Mouse (Mus musculus) WW6 (cell line): Measurements from ENCODE around the gene Mast4.
"Not testable (repeated sequence)": the region's sequence is repeated elsewhere in the genome, so short reads cannot be mapped to it uniquely, and the experiment has no call there.

Experiments
- DNase-seq: peaks from one replicate; pipeline ENCODE4 v3.0.0-alpha.2; 2013; ENCODE audit warnings: low read depth, low spot score

Gene Mast4

DNA sequence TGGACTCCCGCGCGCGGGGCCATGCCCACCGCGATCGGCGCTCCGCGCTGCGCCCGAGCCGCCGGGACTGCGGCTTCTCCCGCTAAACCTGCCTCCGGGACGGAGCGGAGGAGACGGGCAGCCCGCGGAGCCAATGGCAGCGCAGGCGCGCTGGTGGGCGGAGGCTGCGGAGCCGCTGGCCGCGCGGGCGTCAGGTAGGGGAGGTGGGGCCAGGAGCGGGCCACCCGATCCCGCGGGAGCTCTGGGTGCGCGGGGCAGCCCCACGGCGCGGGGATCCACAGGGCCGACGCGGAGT lies at the start of gene Mast4:
TSS of gene Mast4 (minus strand) at position 106 of the 295 bp plus-strand sequence.
- DNase-seq: peak; percentile 61

DNA sequence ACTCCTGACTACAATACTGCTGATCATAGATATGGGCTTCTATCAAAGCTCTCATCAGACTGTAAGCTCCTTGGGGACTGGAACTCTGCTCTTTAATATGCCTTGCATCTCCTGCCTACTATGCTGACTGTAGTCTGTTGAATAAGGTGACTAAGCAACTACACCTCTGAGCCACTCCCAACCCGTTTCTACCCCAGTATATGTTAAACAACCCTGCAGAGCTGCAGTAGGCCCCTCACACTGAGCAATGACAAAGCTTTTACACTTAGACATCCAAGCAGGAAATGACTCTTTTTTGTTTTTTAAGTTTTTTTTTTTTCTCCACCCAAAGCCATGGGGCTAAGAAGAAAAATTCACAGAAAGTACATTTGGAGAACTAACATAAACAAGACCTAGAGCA lies 40.2 kb upstream of the Mast4 start:
- DNase-seq: no peak

DNA sequence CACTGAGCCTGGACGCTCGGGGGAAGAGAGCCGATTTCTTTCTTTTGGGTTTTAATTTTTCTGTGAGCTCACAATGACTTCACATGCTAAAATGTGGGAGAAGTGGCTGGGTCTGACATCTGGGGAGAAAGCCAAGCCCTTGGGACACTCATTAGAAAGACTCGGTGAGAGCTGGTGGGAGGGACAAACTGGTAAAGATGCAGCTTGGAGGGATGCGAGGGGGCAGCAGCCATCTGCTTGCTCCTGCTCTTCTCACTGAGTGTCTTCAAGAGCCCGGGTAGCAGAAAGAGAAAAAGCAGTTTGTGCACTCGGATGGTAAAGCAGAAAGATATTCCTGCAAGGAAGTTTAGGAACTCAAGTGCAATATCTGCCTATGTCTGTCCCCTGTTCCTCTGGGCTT lies 34.9 kb upstream of the Mast4 start:
- no peak for DNase-seq

DNA sequence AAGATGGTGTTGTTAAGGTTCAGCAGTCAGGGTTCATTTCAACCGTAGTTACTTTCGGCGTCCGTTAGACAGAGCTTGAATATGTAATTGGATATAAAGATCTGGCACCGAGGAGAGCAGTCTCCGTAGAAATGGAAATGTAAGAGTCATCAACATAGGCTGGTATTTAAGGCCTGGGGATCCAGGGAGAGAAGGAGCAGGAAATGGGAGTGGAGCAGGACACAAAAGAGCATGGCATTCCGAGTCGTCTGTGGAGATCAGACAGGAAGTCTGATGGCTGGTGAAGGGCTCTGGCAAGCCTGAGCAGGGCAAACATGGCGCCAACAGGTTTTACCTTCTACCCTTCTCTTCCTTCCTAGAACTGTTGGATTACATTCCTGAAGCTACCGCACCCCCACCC lies 28.9 kb upstream of the Mast4 start:
- no peak for DNase-seq

DNA sequence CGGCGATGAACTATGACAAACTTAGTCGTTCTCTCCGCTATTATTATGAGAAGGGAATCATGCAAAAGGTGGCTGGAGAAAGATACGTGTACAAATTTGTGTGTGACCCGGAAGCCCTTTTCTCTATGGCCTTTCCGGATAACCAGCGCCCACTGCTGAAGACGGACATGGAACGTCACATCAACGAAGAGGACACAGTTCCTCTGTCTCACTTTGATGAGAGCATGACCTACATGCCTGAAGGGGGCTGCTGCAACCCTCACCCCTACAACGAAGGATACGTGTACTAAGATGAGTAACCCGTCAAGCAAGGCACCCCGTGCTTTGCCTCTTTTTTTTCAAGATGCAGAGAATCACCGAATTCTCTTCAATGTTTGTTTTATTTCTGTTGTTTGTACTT lies 23.1 kb upstream of the Mast4 start:
- not testable (repeated sequence) for DNase-seq

DNA sequence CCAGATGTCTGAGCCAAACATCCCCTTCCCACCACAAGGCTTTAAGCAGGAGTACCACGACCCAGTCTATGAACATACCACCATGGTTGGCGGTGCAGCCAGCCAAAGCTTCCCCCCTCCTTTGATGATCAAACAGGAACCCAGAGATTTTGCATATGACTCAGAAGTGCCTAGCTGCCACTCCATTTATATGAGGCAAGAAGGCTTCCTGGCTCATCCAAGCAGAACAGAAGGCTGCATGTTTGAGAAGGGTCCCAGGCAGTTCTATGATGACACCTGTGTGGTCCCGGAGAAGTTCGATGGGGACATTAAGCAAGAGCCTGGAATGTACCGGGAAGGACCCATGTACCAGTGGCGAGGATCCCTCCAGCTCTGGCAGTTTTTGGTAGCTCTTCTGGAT lies 22.6 kb upstream of the Mast4 start:
- DNase-seq: not testable (repeated sequence)

DNA sequence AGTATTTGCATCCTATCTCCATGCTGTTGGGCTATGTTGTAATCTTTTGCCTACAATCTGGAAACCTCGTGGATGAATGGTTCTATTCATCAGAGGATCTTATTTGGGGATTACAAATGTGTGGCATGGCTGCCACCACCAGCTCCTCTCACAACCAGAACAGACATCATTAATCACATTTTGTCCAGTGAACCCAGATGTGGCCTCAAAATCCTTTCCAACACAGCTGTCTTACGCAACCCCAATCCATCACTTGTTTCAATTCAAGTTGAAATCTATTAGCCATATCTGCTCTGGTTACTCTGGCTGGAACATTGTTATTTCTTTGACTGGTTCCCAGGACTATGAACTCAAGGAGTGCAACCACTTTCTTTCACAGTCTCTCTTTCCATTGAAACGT lies 20.4 kb upstream of the Mast4 start:
- DNase-seq: no peak

DNA sequence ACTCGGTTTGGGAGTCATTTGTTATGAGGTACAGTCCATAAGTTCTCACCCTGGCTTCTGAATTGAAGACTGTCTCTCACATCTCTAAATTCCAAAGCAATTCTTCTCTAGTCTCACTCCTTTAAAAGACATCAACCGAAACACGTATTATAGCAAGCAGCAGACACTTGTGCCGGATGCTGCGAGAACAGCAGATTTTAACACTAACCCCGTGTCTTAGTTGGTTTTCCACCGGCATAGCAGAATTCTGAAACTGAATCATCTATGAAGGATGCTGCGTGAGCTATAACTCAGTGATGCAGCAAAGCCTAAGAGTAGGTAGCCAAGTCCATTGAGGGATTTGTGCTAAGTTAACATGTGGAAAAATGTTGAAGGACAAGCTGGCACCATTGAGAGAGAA lies 10.5 kb upstream of the Mast4 start:
- no peak for DNase-seq

DNA sequence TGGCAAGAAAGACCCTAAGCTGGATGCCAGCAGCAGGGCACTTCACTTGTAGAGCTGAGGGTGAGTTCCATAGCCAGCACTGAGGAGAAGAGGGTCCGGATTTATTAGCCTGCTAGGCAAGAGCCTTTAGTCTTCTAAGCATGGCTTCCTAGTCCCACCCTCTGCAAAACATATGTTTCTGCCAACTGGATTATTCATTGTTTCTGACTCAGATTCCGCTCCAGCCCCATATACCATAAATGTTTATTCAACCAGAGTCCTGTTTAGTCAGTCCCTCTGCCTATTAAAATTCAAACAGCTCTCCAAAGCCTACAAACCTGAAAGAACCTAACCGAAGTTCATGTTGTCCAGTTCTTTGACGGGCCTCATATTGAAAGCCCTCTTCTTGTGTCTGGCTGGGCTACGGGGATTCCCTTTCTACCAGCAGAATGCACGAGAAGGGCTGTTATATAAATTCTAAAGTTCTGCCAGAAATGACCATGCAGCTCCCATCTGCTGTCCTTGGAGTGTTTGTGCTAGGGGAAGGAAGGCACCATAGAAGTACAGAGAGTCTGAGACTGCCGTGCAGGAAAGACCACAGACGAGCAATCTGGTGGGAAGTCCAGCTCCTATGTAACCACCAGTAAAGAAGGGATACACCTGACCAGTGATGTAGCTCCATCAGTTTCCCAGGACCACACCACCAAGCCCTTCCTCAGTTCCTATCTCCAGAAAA lies 9.9 kb upstream of the Mast4 start:
- no peak for DNase-seq

DNA sequence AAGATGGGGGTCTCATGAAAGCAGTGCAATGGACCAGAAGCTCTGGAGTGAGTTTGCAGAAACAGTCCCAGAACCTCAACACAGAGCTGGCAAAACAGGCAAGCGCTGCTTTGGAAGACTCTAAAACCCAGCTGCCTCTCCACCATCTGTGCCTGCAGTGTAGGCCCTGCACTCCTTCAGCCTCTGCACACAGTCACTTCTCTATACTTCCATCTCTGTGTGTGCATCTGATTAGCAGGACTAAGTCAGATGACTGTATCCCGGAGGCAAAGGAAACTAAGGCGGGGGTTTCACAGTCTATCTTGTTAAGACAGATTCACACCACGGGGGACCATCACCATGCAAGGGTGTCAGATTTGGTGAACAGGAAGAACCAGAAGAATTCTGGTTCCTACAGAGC lies 6.7 kb upstream of the Mast4 start:
- no peak for DNase-seq

DNA sequence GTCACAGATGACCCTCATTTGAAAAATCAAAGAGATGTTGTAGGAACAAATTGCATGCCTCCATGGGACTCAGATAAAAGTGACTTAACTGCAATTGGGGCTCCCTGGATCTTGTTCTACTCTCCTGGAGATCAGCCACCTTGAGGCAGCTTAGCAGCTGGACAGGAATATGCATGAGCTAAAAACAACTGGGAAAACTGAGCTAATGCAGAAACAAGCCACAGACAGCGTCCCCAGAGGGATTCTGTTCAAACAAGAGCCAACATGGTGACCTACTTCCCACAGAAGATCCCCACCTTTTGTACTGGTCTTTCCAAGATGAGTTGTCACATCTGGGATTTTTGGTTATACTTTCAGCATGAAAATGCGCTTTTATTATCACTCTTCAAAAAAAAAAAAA lies 4.3 kb upstream of the Mast4 start:
- DNase-seq: no peak

DNA sequence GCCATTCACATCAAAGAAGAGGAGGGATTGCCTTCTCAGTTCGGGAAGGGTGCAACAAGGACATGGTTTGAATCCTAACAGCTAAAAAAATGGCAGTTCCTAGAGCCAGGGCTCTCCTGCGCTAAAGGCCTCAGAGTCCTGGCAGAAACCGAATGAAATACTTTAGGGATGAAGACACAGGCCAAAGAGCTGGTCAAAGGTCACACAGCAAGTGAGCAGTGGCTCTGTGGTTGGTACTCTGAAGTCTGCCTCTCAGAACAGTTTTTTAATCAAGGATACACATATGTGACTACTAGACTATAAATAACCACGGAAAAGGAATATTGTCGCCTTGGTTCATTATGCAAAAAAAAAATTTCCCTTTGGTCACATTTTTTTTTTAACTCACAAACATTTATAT lies 1.9 kb upstream of the Mast4 start:
- no peak for DNase-seq

DNA sequence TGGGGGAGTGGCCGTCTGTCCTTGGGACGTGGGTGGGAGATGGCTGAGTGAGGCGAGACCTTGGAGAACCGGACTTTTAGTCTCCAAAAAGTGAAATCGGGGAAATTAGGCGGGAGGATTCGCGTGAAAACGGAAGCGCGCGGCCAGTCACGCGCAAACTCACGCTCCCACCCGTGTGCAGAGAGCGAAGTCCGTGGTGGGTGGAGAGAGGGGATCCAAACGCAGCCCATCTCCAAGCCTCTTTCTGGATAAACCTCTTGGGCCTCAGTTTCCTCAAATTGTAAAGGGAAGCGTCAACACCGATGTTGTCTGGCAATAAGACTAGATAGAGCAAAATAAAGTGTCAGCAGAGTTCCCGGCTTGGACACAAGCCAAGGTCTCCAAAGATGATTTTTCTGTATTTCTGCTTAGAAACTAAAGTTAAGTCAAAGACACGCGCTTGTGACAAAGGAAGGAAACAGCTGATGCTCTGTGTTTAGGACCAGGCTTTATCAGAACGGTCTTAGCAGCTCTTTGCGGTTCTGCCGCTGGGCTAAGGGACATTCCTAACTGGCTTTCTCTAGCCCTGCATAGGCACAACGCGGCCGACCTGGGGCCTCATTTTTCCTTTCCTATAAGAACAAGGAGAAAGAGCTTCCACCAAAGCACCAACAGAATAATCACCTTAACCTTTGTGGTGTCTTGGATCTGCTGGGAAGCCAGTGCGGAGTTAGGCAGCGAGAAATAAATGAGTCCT lies 594 bp upstream of the Mast4 start:
- no peak for DNase-seq

DNA sequence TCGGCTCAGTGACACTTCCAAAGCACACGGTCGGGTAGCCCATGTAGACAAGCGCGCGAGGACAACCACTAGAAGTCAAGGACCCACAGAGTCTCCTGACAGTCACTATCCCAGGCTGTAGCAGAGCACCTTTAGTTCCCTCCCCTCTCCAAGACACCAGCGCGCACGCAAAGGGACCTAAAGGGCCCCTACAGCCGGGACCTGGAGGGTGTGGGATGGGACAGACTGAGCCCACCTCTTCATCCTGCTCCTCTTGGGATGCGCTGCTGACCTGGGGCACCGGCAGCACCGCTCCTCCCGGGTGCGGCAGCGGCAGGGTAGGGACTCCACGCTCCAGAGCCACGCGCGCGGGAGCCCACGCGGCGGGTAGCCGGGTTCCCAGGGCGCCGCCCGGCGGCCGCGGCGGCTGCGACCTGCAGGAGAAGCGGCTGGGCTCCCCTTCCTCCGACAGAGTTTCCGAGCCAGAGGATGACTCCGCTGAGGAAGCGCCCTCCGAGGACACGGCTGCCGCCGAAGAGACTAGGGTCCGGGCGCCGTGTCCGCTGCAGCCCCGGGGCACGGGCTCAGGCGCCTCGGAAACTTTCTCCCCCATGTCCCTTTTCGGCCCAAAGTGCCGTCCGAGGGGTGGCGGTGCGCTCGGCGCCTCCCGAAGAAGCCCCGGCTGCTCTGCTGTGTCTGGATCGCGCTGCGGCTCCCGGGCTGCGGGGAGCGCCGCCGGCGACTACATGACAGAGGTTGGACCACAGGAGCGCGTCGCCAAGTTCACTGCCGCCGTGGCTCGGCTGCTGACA lies 501 bp downstream of the Mast4 start:
- no peak for DNase-seq

DNA sequence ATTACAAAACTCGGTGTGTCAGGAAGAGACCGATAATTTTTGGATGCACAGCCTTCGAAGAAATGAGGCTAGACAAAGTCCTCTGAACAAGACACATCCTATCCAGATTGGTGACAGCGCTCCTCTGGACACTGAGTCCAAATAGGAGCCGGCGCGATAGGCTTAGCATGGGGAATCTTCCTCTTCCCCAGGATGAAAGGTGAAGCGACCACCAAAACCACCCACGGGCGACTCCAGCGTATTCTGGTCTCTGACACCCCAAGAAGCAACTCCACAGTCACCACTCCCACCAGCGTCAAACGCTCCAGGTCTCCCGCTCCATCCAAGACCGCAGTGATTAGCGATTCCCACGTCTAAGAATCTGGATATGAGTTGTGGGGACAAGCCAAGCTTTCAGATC lies 1.1 kb downstream of the Mast4 start:
- DNase-seq: no peak

DNA sequence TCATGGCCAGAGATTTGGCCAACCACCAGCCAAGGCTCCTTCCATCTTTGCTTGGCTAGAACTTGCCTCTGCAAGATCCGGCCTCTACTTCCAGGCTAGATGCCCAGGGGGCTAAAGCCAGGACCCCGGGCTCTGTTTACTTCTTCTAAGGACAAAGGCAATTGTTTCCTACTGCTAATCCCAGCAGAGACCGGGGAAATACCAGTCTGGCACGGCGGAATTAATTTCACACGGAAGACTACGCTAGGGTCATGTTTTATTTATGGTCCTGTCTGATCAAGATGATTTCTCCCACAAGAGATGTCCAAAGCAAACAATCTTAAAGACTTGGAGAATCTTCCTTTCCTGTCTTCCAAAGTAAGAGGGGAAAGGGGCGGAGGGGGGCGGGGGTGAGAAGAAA lies 1.6 kb downstream of the Mast4 start:
- DNase-seq: no peak

DNA sequence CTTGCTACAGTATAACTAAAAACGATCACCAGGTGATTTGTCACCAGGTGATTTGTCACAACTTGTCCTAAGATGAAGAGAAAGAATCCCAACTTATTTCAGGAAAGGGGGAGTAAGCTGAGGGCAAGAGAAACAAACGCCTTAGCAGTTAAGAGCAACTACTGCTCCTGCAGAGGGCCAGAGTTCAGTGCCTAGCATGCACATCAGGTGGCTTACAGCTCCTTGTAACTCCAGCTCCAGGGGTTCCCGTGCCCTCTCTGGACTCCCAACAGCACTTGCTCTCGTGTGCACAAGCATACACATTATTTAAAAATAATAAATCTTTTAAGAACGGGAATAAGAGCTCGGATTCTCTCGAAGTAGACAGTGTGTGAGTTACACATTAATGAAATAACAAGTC lies 3.2 kb downstream of the Mast4 start:
- no peak for DNase-seq

DNA sequence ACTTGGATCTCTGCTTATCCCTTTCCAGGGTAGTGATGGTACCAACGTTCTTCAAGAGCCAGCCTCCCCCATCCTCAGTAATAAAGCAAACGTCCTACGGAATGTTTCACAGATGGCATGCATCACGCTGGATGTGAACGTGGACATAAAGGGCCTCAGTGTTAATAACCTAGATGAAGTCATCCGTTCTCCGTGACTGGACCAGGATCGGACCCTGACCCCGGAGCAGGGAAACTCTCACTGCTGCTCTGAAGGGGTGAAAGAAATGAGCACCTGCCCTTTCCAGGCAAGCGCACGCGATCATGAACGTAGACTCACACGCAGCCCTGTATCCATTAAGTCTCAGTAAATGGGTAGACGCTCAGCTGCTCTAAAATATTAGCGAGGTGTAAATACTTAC lies 6.0 kb downstream of the Mast4 start:
- DNase-seq: no peak

DNA sequence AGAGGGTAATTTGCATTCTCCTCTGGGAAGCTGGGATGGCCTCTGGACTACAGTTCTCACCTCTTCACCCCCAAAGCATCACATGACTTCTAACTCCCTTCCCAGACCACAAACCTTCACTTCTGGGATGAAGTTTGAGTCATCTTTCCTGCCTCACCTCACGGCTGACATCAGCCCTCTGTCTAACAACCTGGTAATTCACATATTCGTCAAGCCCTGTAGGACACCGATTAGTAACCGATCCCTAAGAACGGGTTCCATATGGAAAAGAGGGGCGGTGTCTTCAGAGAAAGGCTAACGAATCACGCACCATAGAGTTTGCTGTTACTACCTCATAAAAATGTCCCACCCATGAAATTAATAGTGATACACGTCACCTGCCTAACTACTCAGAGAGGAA lies 6.5 kb downstream of the Mast4 start:
- DNase-seq: no peak

DNA sequence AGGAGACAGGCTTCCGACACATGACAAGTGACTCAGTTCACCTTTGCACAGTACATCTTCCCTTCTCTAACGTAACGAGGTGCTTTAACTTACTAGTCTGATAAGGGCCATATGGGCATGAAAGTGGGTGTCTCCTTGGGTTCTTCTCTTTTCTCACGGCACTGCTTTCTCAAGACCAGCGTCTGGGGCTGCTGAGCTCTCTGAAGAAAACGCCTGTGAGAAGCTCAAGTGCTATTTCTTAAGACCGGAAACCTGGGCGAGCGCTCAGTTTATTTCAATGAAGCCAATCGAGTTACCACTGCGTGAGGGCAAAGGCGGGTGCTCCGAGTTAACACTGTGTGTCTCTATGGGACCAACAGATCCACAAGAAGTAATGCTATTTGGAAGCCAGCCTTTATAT lies 8.1 kb downstream of the Mast4 start:
- DNase-seq: no peak

DNA sequence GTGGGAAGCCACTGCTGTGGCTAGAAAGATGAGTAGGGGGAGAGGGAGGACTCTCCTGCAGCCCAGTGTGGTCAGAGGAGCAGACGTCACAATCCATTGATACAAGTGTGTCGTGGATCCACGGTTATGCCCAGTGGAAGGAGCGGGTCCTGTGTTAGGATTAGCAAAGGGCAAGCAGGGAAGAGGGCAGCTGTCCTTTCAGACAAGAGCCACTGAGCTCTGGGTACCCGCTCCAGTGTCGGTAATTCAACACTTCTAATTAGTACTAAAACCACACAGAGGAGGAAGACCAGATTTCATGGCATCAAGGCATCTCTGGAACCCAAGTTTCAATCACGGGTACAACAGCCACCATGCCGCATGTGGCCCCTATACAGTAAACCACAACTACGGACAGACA lies 14.4 kb downstream of the Mast4 start:
- DNase-seq: no peak

DNA sequence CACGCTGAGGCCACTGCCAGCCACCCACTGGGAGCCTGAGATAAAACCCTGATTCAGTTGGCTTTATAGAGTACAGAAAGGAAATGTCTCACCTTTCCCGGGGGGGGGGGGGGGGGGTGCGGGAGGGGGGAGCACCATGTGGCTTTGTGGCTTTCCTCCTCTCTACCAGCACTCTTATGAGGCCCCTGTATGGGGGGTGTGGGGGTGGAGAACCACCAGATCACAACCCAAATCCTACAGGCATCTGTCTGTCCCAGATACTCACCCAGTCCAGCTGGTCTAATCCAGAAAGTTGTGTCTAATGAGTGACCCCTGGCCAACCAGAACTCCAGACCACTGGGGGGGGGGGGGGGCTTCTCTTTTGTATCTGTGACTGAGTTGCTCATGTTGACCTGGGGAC lies 15.0 kb downstream of the Mast4 start:
- DNase-seq: no peak

DNA sequence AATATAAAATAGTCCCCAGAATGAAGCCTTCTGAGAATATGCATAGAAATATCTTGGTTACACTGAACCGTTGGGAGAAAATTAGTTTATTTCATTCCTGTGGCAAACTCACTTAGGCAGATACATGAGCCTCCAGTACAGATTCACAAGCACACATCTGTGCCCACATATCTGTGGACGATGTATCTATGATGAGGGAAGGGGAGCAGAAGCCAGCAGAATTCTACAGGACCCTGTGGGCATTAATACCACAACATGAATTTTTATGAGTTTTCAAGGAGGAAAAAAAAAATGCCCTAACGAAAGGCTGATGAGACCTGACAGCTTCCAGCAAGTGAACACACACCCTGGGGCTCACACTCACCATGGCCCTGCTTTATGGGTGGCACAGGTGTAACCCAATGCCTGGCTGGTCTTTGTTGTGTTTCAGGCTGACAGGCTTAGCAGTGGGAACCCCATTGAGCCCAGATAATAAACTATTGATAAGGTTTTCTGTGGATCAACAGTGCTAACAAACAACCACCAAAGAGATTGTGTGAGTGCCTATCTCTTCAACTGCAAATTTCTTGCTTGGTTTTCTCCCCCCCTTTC lies 17.4 kb downstream of the Mast4 start:
- DNase-seq: no peak
